Mouse (Mus musculus) intestine, postnatal 0 days (tissue): ENCODE results near the gene Camk2g. TPM values are rescaled to one million over a fixed set of nuclear protein-coding genes. Genes with fewer than 3 reads are reported as not detected.

ENCODE experiments used
- ATAC-seq: fragments of 200-750 bp; cut with Nextera tagmentation; 2 replicates; pipeline ENCODE4 v1.8.0; 2017; ENCODE audit warnings: mild to moderate bottlenecking, moderate TSS enrichment, moderate library complexity
- H3K27ac ChIP-seq: fragments of 300-500 bp; sonication (generic); 2 replicates; pipeline ENCODE4 v1.5.1; 2014; ENCODE audit warnings: mild to moderate bottlenecking, low read depth, low read length, moderate library complexity
- H3K27me3 ChIP-seq: fragments of 300-500 bp; sonication (generic); replicated peaks from 2 replicates; pipeline ENCODE4 v1.6.1; 2014; ENCODE audit warnings: low read length, mixed read lengths; ENCODE audit not compliant: control insufficient read depth, insufficient read depth
- H3K36me3 ChIP-seq: fragments of 300-500 bp; sonication (generic); 2 replicates; pipeline ENCODE4 v1.6.1; 2014; ENCODE audit warnings: mild to moderate bottlenecking, moderate library complexity; ENCODE audit not compliant: control insufficient read depth, insufficient read depth
- H3K4me1 ChIP-seq: fragments of 300-500 bp; sonication (generic); replicated peaks from 2 replicates; pipeline ENCODE4 v1.6.1; 2014; ENCODE audit warnings: antibody characterized with exemption, low read length, mixed read lengths; ENCODE audit not compliant: control insufficient read depth, insufficient read depth
- H3K4me2 ChIP-seq: fragments of 300-500 bp; sonication (generic); replicated peaks from 2 replicates; pipeline ENCODE4 v1.6.1; 2014; ENCODE audit warnings: low read depth, mild to moderate bottlenecking, moderate library complexity
- H3K4me3 ChIP-seq: fragments of 300-500 bp; sonication (generic); 2 replicates; pipeline ENCODE4 v1.5.1; 2014; ENCODE audit warnings: low read depth, low read length
- H3K9ac ChIP-seq: fragments of 300-500 bp; sonication (generic); 2 replicates; pipeline ENCODE4 v1.6.1; 2014; ENCODE audit warnings: mild to moderate bottlenecking, low read depth, low read length
- H3K9me3 ChIP-seq: fragments of 300-500 bp; sonication (generic); 2 replicates; pipeline ENCODE4 v1.6.1; 2016; ENCODE audit warnings: mixed run types; ENCODE audit not compliant: control insufficient read depth
- CTCF ChIP-seq: sonication (generic); IDR thresholded peaks from 2 replicates; pipeline ENCODE4 v1.5.1; 2016; ENCODE audit warnings: low read depth, mild to moderate bottlenecking, control low read depth, antibody characterized with exemption, moderate library complexity
- WGBS: fragments of 180-500 bp; shearing (Covaris S2); extraction: QIAGEN DNeasy Blood & Tissue Kit; methylation state at CpG from one replicate; pipeline ENCODE4 v1.1.7; 2014; 5-methylcytosine and 5-hydroxymethylcytosine counted together
- polyA plus RNA-seq: library from polyadenylated mRNA; unstranded; fragments of >200 nt; fragmentation: Nextera tagmentation; extraction: Ambion mirVana; gene quantifications from 2 replicates; pipeline ENCODE4 v1.2.1, GENCODE M21; 2015

Camk2g gene
- polyA plus RNA-seq, 1 experiment from 2014 or later, result 27.6 TPM

DNA sequence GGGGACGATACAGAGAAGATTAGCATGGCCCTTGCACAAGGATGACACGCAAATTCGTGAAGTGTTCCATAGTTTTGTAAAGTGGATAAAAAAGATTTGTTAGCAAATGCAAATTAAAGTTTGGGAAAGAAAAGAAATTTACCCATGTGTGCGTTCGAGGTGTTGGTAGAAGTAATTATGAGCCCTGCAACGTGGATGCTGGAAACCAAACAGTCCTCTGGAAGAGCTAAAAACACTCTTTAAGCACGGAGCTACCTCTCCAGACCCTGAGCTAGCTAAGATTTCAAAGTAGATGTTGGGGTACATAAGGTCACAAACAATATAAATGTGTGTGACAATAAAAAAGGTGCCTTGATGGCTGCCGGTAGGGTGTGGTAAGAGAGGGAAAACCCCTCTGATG, 92.3 kb downstream of the Camk2g start:
- H3K27me3 ChIP-seq, result no peaks in the 10 kb centered on the region
- WGBS, result 58% methylated on average over 8 of the region's 8 CpGs
- H3K4me2 ChIP-seq, result peak overlapping the region; percentile 71
- no peak for TF ChIP-seq CTCF
- 0 out of 2 replicates have a peak overlapping the region, but pooled peaks have one; percentile 82 for H3K9ac ChIP-seq
- peak overlapping the region; percentile 72; the same call in 1 of the 2 replicates for H3K4me3 ChIP-seq
- no peak for ATAC-seq
- H3K27ac ChIP-seq, result no peak overlapping the region
- H3K36me3 ChIP-seq, result no peaks in the 10 kb centered on the region; the same call in 1 of the 2 replicates
- H3K9me3 ChIP-seq, result no peaks in the 10 kb centered on the region
- H3K4me1 ChIP-seq, result peaks cover 2% of the 10 kb centered on the region; the same call in 1 of the 2 replicates

DNA sequence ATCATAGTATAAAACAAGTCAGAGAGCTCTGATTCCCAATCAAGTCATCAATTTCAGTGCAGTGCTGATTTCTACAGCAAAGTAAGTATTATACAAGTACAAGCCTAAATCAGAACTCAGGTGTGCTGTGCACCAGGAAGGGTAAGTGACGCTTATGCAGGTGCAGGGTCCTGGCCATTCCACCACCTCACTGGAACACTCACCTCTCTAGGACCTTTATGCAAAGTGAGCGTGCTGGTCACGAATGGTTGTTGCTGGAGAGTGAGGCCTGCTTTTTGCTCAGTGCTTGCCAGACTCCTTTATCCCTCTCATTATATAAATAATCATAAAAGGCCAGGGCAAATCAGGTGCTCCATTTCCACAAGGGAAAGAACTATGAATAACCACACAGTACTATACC, 93.5 kb downstream of the Camk2g start:
- ATAC-seq, result no peak
- Histone ChIP-seq H3K4me1 (peaks cover 9% of the 10 kb centered on the region; the same call in 1 of the 2 replicates), H3K36me3 (no peaks in the 10 kb centered on the region; the same call in 1 of the 2 replicates), H3K9ac (no peak overlapping the region), H3K27me3 (no peaks in the 10 kb centered on the region), H3K9me3 (no peaks in the 10 kb centered on the region), H3K27ac (no peak overlapping the region), H3K4me3 (no peak overlapping the region), H3K4me2 (no peak overlapping the region)
- no peak for TF ChIP-seq CTCF
- WGBS, result 59% methylated on average over 3 of the region's 3 CpGs

- Histone ChIP-seq H3K4me1 (peaks cover 7% of the 10 kb centered on the region; the same call in 1 of the 2 replicates), H3K4me3 (no peak overlapping the region), H3K27me3 (no peaks in the 10 kb centered on the region), H3K9me3 (no peaks in the 10 kb centered on the region), H3K9ac (no peak overlapping the region), H3K36me3 (peaks cover 6% of the 10 kb centered on the region), H3K27ac (no peak overlapping the region), H3K4me2 (no peak overlapping the region)
- WGBS, result 75% methylated on average over 2 of the region's 2 CpGs
- TF ChIP-seq CTCF, result no peak
- ATAC-seq, result no peak
Observed at GRCm38 (mm10) chr14:20698515-20698914, 95.4 kb downstream of the Camk2g start.

- Histone ChIP-seq H3K4me3 (no peak overlapping the region), H3K27me3 (no peaks in the 10 kb centered on the region), H3K36me3 (peaks cover 21% of the 10 kb centered on the region), H3K27ac (no peak overlapping the region), H3K9me3 (no peaks in the 10 kb centered on the region), H3K9ac (no peak overlapping the region), H3K4me1 (peaks cover 6% of the 10 kb centered on the region; the same call in 1 of the 2 replicates), H3K4me2 (peak overlapping the region; percentile 89; the same call in 1 of the 2 replicates)
- TF ChIP-seq CTCF, result peak; percentile 80
- 27% methylated on average over 1 of the region's 1 CpGs for whole genome bisulfite sequencing
- no peak for ATAC-seq
Observed at GRCm38 (mm10) chr14:20696986-20697385, 96.9 kb downstream of the Camk2g start.

DNA sequence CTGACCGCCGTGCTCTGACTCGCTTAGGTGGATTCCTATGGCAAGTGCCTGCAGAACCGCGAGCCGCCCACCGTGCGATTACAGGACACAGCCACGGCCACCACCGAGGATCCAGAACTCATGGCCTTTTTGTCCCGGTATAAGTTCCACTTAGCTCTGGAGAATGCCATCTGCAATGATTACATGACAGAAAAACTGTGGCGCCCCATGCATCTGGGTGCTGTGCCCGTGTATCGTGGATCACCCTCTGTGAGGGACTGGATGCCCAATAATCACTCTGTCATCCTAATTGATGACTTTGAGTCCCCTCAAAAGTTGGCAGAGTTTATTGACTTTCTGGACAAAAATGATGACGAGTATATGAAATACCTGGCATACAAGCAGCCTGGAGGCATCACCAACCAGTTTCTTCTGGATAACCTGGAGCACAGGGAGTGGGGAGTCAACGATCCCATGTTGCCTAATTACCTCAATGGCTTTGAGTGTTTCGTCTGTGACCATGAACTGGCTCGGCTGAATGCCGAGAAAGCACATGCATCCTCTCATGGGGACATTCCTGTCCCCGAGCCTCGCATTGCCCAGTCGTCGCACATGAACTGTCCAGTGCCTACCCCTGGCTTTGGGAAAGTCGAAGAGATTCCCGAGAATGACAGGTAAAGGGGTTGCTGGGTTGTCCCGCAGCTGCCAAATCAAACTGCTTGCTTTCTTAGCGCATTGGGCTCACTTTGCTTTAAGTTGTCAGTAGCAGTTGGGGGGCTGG, 97.9 kb downstream of the Camk2g start:
- no peak for TF ChIP-seq CTCF
- peak overlapping the region; percentile 89 for H3K4me2 ChIP-seq
- peak overlapping the region; percentile 96 for H3K27ac ChIP-seq
- peak overlapping the region; percentile 92 for H3K9ac ChIP-seq
- H3K9me3 ChIP-seq, result no peaks in the 10 kb centered on the region
- H3K4me1 ChIP-seq, result peaks cover 6% of the 10 kb centered on the region; the same call in 1 of the 2 replicates
- H3K27me3 ChIP-seq, result no peaks in the 10 kb centered on the region
- no peak for ATAC-seq
- H3K4me3 ChIP-seq, result peak overlapping the region; percentile 91
- H3K36me3 ChIP-seq, result peaks cover 31% of the 10 kb centered on the region
- 10% methylated on average over 27 of the region's 27 CpGs for WGBS

GRCm38 (mm10) chr14:20694884-20695760, 98.8 kb downstream of the Camk2g start, which contains the start of gene Fut11:
Gene Fut11 (plus strand): TSS chr14:20694968.
- ATAC-seq, result peak; percentile 91
- Histone ChIP-seq H3K36me3 (peaks cover 38% of the 10 kb centered on the region), H3K27ac (peak within 1 kb of the TSS; percentile 96), H3K4me2 (peak within 1 kb of the TSS; percentile 89), H3K4me3 (peak within 1 kb of the TSS; percentile 91), H3K4me1 (peaks cover 6% of the 10 kb centered on the region; the same call in 1 of the 2 replicates), H3K9me3 (no peaks in the 10 kb centered on the region), H3K9ac (peak within 1 kb of the TSS; percentile 92), H3K27me3 (no peaks in the 10 kb centered on the region)
- under 1% methylated on average over 111 of the region's 111 CpGs for WGBS
- TF ChIP-seq CTCF, result no peak
